Mouse (Mus musculus) granulocyte monocyte progenitor cell, adult 5-6 weeks (primary cell): Measurements from ENCODE around the gene Pcyt2. TPM values are rescaled to one million over a fixed set of nuclear protein-coding genes. Genes with fewer than 3 reads are reported as not detected.
A peak's percentile ranks its signal among the peaks of the same experiment; 100 is the strongest.
"Not testable (repeated sequence)": the region's sequence is repeated elsewhere in the genome, so short reads cannot be mapped to it uniquely, and the experiment has no call there.

ENCODE experiments used
- ATAC-seq: replicated peaks from 2 replicates; pipeline ENCODE4 v1.8.0; 2016; ENCODE audit warnings: mild to moderate bottlenecking, moderate TSS enrichment, inconsistent platforms; ENCODE audit not compliant: poor library complexity, severe bottlenecking
- total RNA-seq, 2 experiments: library from RNA; stranded (forward) in 1 of 2; stranded (reverse) in 1 of 2; fragments of 200-712, 200-1000 nt in 1 of 2; fragments of >200 nt in 1 of 2; fragmentation: Nextera tagmentation in 1 of 2; gene quantifications; 2 replicates each; pipeline ENCODE4 v1.2.3; 2014 to 2017

Gene Pcyt2
- total RNA-seq, 2 experiments from 2014 or later, result 21.9 to 70.3 TPM

DNA sequence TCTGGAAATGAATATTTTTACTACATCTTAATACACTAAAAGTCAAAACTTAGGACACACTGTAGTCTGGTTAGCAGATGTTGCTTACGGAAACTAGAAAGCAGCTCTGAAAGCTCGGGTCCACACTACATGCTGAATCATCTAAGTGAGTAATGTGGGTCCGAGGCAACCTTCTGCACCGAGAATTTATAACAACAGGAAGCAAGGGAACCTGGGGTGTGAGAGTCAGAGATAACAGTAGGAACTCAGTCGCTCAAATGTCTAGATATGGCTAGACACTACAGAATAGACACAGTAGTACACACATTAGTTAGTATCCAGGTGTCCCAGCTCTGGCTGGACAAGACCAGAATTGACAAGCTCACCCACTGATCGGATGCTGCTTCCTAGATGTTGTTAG is 29.2 kb downstream of the Pcyt2 start:
- no peak for ATAC-seq

GRCm38 (mm10) chr11:120583937-120584336 is 33.8 kb downstream of the Pcyt2 start:
- no peak for ATAC-seq

DNA sequence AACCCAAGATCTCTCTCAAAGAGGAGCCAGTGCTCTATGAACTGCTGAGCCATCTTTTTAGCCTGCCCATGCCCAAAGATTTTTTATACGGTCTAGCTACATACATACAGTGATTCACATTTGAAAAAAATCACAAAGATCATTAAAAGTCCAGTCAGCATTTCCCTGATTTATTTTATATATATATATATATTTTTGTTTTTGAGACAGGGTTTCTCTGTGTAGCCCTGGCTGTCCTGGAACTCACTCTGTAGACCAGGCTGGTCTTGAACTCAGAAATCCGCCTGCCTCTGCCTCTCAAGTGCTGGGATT is 34.8 kb downstream of the Pcyt2 start:
- ATAC-seq, result not testable (repeated sequence)

GRCm38 (mm10) chr11:120582268-120582981 is 35.3 kb downstream of the Pcyt2 start:
- ATAC-seq, result no peak

DNA sequence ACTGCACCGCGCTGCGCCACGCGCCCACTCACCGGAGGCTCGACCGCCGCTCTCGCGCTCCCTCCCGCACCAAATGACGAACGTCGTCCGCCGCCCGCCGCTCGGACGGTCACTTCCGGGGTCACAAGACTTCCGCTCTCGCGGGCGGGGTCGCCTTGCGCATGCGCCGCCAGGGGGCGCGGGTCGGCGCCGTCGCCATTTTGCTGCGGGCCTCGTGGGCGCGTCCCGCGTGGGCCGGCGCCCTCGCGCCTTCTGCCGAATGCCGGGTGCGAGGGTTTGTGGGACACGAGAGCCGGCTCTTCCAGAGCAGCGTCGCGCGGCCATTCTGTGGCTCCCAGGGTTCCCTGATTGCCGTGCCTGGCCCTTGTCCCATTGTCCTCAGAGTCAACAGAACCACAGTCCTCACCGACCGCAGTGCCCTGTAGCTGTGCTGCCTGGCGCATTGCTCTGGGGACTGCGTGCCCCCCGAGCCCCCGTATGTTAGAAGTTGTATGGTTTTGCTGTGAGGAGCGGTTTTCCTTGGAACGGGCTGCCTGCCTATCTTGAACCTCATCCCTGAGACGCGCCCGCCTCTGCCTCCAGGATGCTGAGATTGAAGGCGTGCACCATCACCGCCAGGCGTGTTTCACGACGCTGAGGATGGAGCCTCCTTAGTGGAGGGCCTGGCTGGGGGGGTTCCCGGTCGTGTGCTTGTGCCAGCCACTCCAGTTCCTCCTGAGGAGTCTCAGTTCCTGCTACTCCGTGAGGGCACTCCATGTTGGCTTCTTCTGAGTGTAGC is 36.1 kb downstream of the Pcyt2 start, which contains the start of gene Arhgdia:
TSS of gene Arhgdia (minus strand) at position 135 of the 778 bp plus-strand sequence.
- ATAC-seq, result peak; percentile 73

- peak; percentile 6; the same call in 1 of the 2 replicates for ATAC-seq
These were observed 36.8 kb downstream of the Pcyt2 start for GRCm38 (mm10) chr11:120580871-120581331.

- peak; percentile 21 for ATAC-seq
These were observed 37.5 kb downstream of the Pcyt2 start for GRCm38 (mm10) chr11:120580190-120580589.

DNA sequence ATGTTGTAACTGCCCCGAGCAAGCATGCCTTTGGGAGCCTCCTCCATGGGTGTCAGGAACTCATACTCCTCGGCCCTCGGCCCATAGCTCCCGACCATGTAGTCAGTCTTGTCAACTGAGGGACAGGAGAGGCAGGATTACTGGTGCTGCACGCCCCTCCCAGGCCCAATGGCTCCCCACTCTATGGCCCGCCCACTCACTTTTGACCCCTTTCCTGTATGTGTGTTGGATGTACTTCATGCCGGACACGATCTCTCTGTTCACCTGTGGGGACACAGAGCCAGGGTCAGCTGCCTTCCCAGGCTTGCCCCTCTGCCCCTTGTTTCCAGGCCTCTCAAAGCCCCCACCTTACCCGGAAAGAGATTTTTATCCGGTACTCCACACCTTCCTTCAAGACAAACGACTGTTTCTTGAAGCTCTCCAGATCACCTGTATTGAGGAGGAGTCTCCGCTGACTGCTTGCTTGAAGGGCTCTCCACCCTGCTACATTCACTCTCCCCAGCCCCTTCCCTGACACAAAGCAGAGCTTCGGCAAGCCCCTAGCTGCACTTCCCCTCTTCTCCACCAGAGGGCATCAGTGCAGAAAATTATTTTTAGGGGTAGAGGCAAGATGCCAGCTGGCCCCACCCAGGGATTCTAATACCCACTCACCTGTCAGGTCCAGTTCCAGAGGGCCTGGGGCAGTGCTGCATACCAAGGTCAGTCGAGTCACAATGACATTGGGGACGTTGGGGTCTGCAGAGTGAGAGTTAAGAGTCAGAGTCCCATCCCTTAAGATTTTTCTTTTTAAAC is 38.2 kb downstream of the Pcyt2 start:
- 0 out of 2 replicates have a peak, but pooled peaks have one; percentile 20 for ATAC-seq

DNA sequence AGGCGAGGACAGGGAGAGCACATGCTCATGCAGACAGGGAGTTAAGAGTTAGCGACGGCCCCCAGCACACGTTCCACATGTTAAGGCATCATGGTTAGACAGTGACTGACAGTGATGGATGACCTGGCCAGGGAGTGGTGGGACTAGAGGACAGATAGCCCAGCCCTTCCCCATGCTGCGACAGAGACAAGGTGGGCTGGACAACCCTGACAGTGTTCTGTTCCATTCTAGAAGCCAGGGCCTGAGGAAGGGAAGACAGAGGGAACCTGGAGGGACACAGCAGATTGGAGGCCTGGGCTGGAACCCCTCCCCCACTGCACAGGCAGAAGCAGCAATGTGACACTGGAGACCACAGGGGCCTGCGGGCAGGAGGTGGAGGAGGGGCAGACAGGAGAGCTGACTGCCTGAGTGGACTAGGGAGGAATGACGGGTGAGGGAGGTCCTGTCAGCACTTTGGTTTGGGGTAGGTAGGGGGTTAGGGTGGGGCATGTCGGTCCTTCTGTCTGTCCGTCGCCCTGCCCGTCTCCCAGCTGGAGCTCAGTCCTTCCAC is 39.0 kb downstream of the Pcyt2 start:
- no peak for ATAC-seq

- no peak for ATAC-seq
These were observed 39.6 kb downstream of the Pcyt2 start for GRCm38 (mm10) chr11:120578024-120578693.

DNA sequence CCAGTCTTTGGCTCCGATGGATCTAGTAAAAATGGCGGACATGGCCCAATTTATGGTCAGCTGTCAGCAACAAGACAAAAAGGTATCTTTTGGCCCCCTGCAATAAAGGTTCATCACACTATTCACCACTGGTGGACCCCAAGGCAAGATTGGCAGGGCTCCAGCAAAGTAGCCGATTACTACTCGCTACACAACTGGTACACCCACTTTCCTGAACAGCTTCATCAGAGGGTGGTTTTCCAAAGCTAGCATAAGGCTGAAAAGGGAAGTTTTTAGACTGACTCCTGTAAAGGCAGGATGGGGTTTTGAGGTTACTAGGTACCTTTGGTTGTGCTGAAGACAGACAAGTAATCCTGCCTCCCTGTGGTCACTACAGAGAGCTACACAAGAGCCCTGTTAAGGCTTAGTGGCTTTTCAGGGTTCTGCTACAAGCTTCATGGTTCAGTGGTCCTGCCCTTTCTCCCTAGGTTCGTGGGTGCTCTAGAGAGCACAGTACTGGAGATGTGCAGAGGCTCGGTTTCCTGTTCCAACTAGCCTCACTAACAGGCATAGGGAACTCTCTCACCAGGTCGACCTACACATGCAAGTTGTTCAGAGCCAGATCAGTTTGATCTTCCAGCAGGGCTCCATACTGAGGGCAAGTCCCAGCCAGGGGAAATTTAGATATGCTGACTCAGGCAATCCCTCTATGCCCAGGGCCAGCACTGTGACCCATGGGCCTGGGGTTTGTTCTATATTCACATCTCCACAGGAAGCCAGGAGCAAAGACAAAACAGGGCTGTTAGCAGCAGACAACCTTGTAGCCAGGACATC is 40.3 kb downstream of the Pcyt2 start:
- ATAC-seq, result no peak

- ATAC-seq, result no peak
These were observed 41.3 kb downstream of the Pcyt2 start for GRCm38 (mm10) chr11:120576365-120576981.

DNA sequence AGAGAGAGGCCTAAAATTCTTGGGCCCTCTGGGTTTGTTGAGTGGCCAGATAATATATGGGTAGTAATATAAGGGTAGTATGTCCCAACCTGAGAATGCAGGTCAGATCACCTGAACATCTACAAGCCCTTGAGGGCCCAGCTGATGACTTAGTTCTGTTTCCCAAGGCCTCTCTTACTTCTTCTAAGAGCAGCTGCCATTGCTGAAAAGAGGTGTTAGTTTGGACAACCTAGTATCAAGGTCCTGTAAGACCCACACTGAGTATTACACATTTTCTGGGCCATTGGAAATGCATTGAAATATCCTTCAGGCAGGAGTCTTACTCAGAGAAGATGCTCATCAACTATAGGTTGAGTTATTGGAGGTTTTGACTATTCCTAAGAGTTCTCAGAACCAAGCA is 41.8 kb downstream of the Pcyt2 start:
- no peak for ATAC-seq

DNA sequence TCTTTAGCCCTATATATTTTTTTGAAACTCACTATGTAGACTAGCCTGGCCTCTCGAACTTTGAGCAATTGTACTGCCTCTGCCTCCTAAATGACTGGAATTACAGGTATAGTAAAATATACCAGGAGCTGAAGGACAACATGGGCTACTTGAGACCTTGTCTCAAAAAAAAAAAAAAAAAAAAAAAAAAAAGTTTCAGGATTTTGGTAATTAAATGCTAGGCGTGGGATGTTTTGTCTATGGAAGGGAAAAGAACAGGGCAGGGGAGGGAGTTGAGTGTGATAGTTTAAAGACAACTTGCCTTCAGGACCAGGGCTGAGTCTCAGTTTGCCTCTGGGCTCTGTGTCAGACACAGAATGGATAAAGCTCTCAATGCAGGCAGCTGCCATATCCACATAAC is 42.7 kb downstream of the Pcyt2 start:
- ATAC-seq, result no peak

GRCm38 (mm10) chr11:120574278-120574600 is 43.5 kb downstream of the Pcyt2 start:
- no peak for ATAC-seq

DNA sequence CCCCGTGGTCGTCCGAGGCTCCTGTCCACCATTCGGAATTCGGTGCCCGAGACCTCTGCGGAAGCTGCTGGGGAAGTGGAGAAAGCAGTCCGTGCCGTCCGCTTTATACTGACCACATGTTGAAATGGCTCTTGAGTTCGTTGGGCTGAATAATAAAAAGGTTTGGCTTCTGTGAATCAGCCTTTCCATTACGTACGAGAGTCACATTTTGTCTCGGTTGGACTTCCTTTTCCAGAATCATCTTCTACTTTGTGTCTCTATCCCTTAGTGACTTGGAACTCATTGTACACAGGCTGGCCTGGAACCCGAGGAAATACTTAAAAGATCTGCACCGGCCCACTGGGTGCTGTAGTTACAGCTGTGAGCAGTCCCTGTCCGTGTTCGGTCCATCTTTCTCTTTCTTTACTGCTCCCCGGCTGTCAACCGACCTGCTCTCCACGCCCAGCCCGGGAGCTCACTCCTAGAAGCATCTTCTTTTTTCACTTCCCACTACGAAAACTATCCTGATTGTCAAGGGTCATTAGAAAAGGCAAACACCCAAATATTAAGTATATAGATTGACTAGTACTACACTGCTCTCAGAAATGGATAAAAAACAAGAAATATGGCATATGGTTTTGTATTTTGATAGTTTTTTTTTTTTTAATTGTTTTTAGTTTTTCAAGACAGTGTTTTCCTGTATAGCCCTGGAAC is 44.0 kb downstream of the Pcyt2 start:
- ATAC-seq, result no peak

- ATAC-seq, result peak; percentile 72
These were observed 44.8 kb downstream of the Pcyt2 start, which contains the start of gene P4hb for GRCm38 (mm10) chr11:120572752-120573584. P4hb (minus strand) TSS chr11:120573253.
